Mouse (Mus musculus) heart, embryonic 14.5 days (tissue): ENCODE measurements around the gene Ascl5. TPM values are rescaled to one million over a fixed set of nuclear protein-coding genes. Genes with fewer than 3 reads are reported as not detected.

Source experiments
- ATAC-seq: fragments of 200-750 bp; cut with Nextera tagmentation; 2 replicates; pipeline ENCODE4 v1.8.0; 2017; ENCODE audit warnings: low read depth, moderate TSS enrichment; ENCODE audit not compliant: insufficient number of reproducible peaks, insufficient read depth, low FRiP score
- H3K27ac ChIP-seq, 2 experiments: fragments of 200-500 bp in 1 of 2; fragments of 300-500 bp in 1 of 2; sonication (generic) in 1 of 2; replicated peaks in 1 of 2; 2 replicates each; pipeline ENCODE4 v1.5.1; 2012 to 2014; ENCODE audit warnings: low read depth in 2 of 2, low read length in 2 of 2, control low read depth in 1 of 2, mild to moderate bottlenecking in 1 of 2, mixed read lengths in 1 of 2; ENCODE audit not compliant: control insufficient read depth in 1 of 2, insufficient read depth in 1 of 2
- H3K27me3 ChIP-seq: fragments of 300-500 bp; sonication (generic); 2 replicates; pipeline ENCODE4 v1.6.1; 2014; ENCODE audit warnings: mild to moderate bottlenecking, low read length, control low read depth; ENCODE audit not compliant: control insufficient read depth, insufficient read depth
- H3K36me3 ChIP-seq: fragments of 300-500 bp; sonication (generic); 2 replicates; pipeline ENCODE4 v1.6.1; 2014; ENCODE audit warnings: mild to moderate bottlenecking, control low read depth, low read length, mixed read lengths; ENCODE audit not compliant: control insufficient read depth, insufficient read depth
- H3K4me1 ChIP-seq, 2 experiments: fragments of 200-500 bp in 1 of 2; fragments of 300-500 bp in 1 of 2; sonication (generic) in 1 of 2; 2 replicates each; pipeline ENCODE4 v1.6.1; 2012 to 2014; ENCODE audit warnings: low read length in 2 of 2, control low read depth in 1 of 2, mixed read lengths in 1 of 2; ENCODE audit not compliant: control insufficient read depth in 2 of 2, insufficient read depth in 2 of 2
- H3K4me2 ChIP-seq: fragments of 300-500 bp; sonication (generic); 2 replicates; pipeline ENCODE4 v1.6.1; 2014; ENCODE audit warnings: mild to moderate bottlenecking, low read length
- H3K4me3 ChIP-seq, 2 experiments: fragments of 200-500 bp in 1 of 2; fragments of 300-500 bp in 1 of 2; sonication (generic) in 1 of 2; 2 replicates each; pipeline ENCODE4 v1.5.1; 2012 to 2014; ENCODE audit warnings: low read length in 2 of 2, mild to moderate bottlenecking in 2 of 2, control low read depth in 1 of 2, low read depth in 1 of 2, moderate library complexity in 1 of 2; ENCODE audit not compliant: control insufficient read depth in 1 of 2, insufficient read depth in 1 of 2
- H3K9ac ChIP-seq: fragments of 300-500 bp; sonication (generic); 2 replicates; pipeline ENCODE4 v1.6.1; 2014; ENCODE audit warnings: mild to moderate bottlenecking, low read length
- H3K9me3 ChIP-seq: fragments of 300-500 bp; sonication (generic); 2 replicates; pipeline ENCODE4 v1.6.1; 2016; ENCODE audit warnings: low read length, control low read depth; ENCODE audit not compliant: control insufficient read depth
- WGBS: fragments of 180-500 bp; shearing (Covaris S2); extraction: QIAGEN DNeasy Blood & Tissue Kit; methylation state at CpG from one replicate; pipeline ENCODE4 v1.1.7; 2014; 5-methylcytosine and 5-hydroxymethylcytosine counted together
- polyA plus RNA-seq: library from polyadenylated mRNA; unstranded; fragments of >200 nt; fragmentation: Nextera tagmentation; extraction: Ambion mirVana; gene quantifications from 2 replicates; pipeline ENCODE4 v1.2.1, GENCODE M21; 2014

Gene Ascl5
- polyA plus RNA-seq, 1 experiment from 2014 or later = not detected

GRCm38 (mm10) chr1:136066621-136067020, 16.0 kb downstream of the Ascl5 start:
- Histone ChIP-seq H3K9me3 (no peaks in the 10 kb centered on the region), H3K27ac (no peak overlapping the region), H3K4me3 (no peak overlapping the region), H3K4me1 (peaks cover 9 to 16% of the 10 kb centered on the region in 2 experiments; a peak in 3 of 4 replicates), H3K9ac (no peak overlapping the region), H3K27me3 (no peaks in the 10 kb centered on the region), H3K36me3 (no peaks in the 10 kb centered on the region), H3K4me2 (no peak overlapping the region)
- no peak for ATAC-seq
- WGBS = 56% methylated on average over 1 of the region's 1 CpGs

GRCm38 (mm10) chr1:136067579-136067978, 17.0 kb downstream of the Ascl5 start:
- Histone ChIP-seq H3K9ac (no peak overlapping the region), H3K27me3 (no peaks in the 10 kb centered on the region), H3K9me3 (no peaks in the 10 kb centered on the region), H3K4me3 (no peak overlapping the region), H3K4me1 (peaks cover 9 to 16% of the 10 kb centered on the region in 2 experiments; a peak in 3 of 4 replicates), H3K27ac (no peak overlapping the region), H3K36me3 (no peaks in the 10 kb centered on the region), H3K4me2 (no peak overlapping the region)
- 56% methylated on average over 3 of the region's 3 CpGs for WGBS
- no peak for ATAC-seq

- WGBS = 2% methylated on average over 3 of the region's 3 CpGs
- no peak overlapping the region for H3K4me2 ChIP-seq
- no peak for ATAC-seq
- 0 out of 2 replicates have a peak, but pooled peaks cover 6% of the 10 kb centered on the region for H3K27me3 ChIP-seq
- H3K27ac ChIP-seq = no peak overlapping the region
- H3K4me3 ChIP-seq = no peak overlapping the region
- H3K9me3 ChIP-seq = no peaks in the 10 kb centered on the region
- no peaks in the 10 kb centered on the region for H3K36me3 ChIP-seq
- H3K9ac ChIP-seq = no peak overlapping the region
- no peaks in the 10 kb centered on the region; a peak in 1 of 4 replicates for H3K4me1 ChIP-seq
Observed at GRCm38 (mm10) chr1:136076086-136076485, 25.5 kb downstream of the Ascl5 start.

GRCm38 (mm10) chr1:136077656-136078055, 27.1 kb downstream of the Ascl5 start:
- Histone ChIP-seq H3K4me1 (no peaks in the 10 kb centered on the region; a peak in 1 of 4 replicates), H3K4me3 (no peak overlapping the region), H3K9me3 (peaks cover 5% of the 10 kb centered on the region; the same call in 1 of the 2 replicates), H3K9ac (no peak overlapping the region), H3K27me3 (0 out of 2 replicates have a peak, but pooled peaks cover 6% of the 10 kb centered on the region), H3K4me2 (no peak overlapping the region), H3K36me3 (no peaks in the 10 kb centered on the region), H3K27ac (no peak overlapping the region)
- 57% methylated on average over 4 of the region's 4 CpGs for WGBS
- ATAC-seq = no peak

- Histone ChIP-seq H3K4me3 (no peak overlapping the region), H3K9ac (no peak overlapping the region), H3K9me3 (peaks cover 5% of the 10 kb centered on the region; the same call in 1 of the 2 replicates), H3K36me3 (no peaks in the 10 kb centered on the region), H3K4me2 (no peak overlapping the region), H3K4me1 (peaks cover 0 to 5% of the 10 kb centered on the region in 2 experiments; a peak in 2 of 4 replicates), H3K27ac (no peak overlapping the region), H3K27me3 (peaks cover 9% of the 10 kb centered on the region; the same call in 1 of the 2 replicates)
- ATAC-seq = no peak
- 86% methylated on average over 1 of the region's 1 CpGs for WGBS
Observed at GRCm38 (mm10) chr1:136081161-136081560, 30.6 kb downstream of the Ascl5 start.

- H3K4me3 ChIP-seq = no peak overlapping the region
- H3K9me3 ChIP-seq = peaks cover 5% of the 10 kb centered on the region; the same call in 1 of the 2 replicates
- no peaks in the 10 kb centered on the region for H3K36me3 ChIP-seq
- H3K4me1 ChIP-seq = peaks cover 2 to 10% of the 10 kb centered on the region in 2 experiments; a peak in 2 of 4 replicates
- H3K27ac ChIP-seq = no peak overlapping the region
- ATAC-seq = no peak
- WGBS = 41% methylated on average over 3 of the region's 3 CpGs
- H3K27me3 ChIP-seq = peaks cover 3% of the 10 kb centered on the region
- no peak overlapping the region for H3K4me2 ChIP-seq
- H3K9ac ChIP-seq = no peak overlapping the region
Observed at GRCm38 (mm10) chr1:136085988-136086685, 35.5 kb downstream of the Ascl5 start.

- no peak for ATAC-seq
- no peak overlapping the region for H3K4me3 ChIP-seq
- no peak overlapping the region for H3K4me2 ChIP-seq
- H3K9ac ChIP-seq = no peak overlapping the region
- no peaks in the 10 kb centered on the region for H3K9me3 ChIP-seq
- H3K4me1 ChIP-seq = peaks cover 2 to 10% of the 10 kb centered on the region in 2 experiments; a peak in 2 of 4 replicates
- H3K27ac ChIP-seq = no peak overlapping the region
- no peaks in the 10 kb centered on the region for H3K36me3 ChIP-seq
- no peaks in the 10 kb centered on the region; the same call in 1 of the 2 replicates for H3K27me3 ChIP-seq
- 67% methylated on average over 9 of the region's 9 CpGs for WGBS
Observed at GRCm38 (mm10) chr1:136089368-136090165, 39.0 kb downstream of the Ascl5 start.
